Mouse (Mus musculus) MEL (cell line): Measurements from ENCODE around the gene Gm10024. TPM values are rescaled to one million over a fixed set of nuclear protein-coding genes. Genes with fewer than 3 reads are reported as not detected.
"Not testable (repeated sequence)": the region's sequence is repeated elsewhere in the genome, so short reads cannot be mapped to it uniquely, and the experiment has no call there.

ENCODE experiments used
- DNase-seq: peaks from one replicate; pipeline ENCODE4 v3.0.0; 2011; ENCODE audit warnings: low read depth, low spot score
- H3K27ac ChIP-seq: 2 replicates; pipeline ENCODE4 v1.5.1; 2012; ENCODE audit warnings: low read depth, mild to moderate bottlenecking, control low read depth, low read length, moderate library complexity; ENCODE audit not compliant: control insufficient read depth
- H3K27me3 ChIP-seq, 2 experiments: fragments of 150-350 bp in 1 of 2; sonication (generic) in 1 of 2; 2 replicates each; pipeline ENCODE4 v1.6.1; 2012; ENCODE audit warnings: low read length in 2 of 2, mild to moderate bottlenecking in 2 of 2, improper control_type of control experiment in 1 of 2, moderate library complexity in 1 of 2; ENCODE audit not compliant: insufficient read depth in 2 of 2, control insufficient read depth in 1 of 2
- H3K36me3 ChIP-seq, 2 experiments: 2 replicates each; pipeline ENCODE4 v1.6.1; 2012 to 2014; ENCODE audit warnings: low read length in 2 of 2, improper control_type of control experiment in 1 of 2, inconsistent platforms in 1 of 2, mild to moderate bottlenecking in 1 of 2; ENCODE audit not compliant: insufficient read depth in 2 of 2, control insufficient read depth in 1 of 2
- H3K4me1 ChIP-seq, 2 experiments: fragments of 150-350 bp in 1 of 2; sonication (generic) in 1 of 2; 2 replicates each; pipeline ENCODE4 v1.6.1; 2012; ENCODE audit warnings: low read length in 2 of 2, improper control_type of control experiment in 1 of 2, mild to moderate bottlenecking in 1 of 2; ENCODE audit not compliant: insufficient read depth in 2 of 2, control insufficient read depth in 1 of 2
- H3K4me3 ChIP-seq, 2 experiments: fragments of 150-350 bp in 1 of 2; sonication (generic) in 1 of 2; 2 replicates each; pipeline ENCODE4 v1.5.1; 2012; ENCODE audit warnings: low read depth in 2 of 2, low read length in 2 of 2, mild to moderate bottlenecking in 2 of 2, moderate library complexity in 2 of 2, control low read depth in 1 of 2, improper control_type of control experiment in 1 of 2; ENCODE audit not compliant: control insufficient read depth in 1 of 2, insufficient read depth in 1 of 2
- H3K79me2 ChIP-seq: 2 replicates; pipeline ENCODE4 v1.6.1; 2012; ENCODE audit warnings: mild to moderate bottlenecking, low read length, moderate library complexity; ENCODE audit not compliant: control insufficient read depth, poor library complexity, insufficient read depth
- H3K9ac ChIP-seq: 2 replicates; pipeline ENCODE4 v1.6.1; 2012; ENCODE audit warnings: low read depth, mild to moderate bottlenecking, control low read depth, low read length, moderate library complexity; ENCODE audit not compliant: control insufficient read depth, poor library complexity, severe bottlenecking
- H3K9me3 ChIP-seq: fragments of 150-350 bp; sonication (generic); replicated peaks from 2 replicates; pipeline ENCODE4 v1.6.1; 2012; ENCODE audit warnings: mild to moderate bottlenecking, low read length, improper control_type of control experiment, moderate library complexity; ENCODE audit not compliant: insufficient read depth
- ETS1 ChIP-seq: IDR thresholded peaks from 2 replicates; pipeline ENCODE4 v1.6.1; 2012; ENCODE audit warnings: low read depth, mild to moderate bottlenecking, inconsistent platforms, low read length, improper control_type of control experiment, moderate library complexity
- GABPA ChIP-seq: IDR thresholded peaks from 2 replicates; pipeline ENCODE4 v1.6.1; 2012; ENCODE audit warnings: low read depth, mild to moderate bottlenecking, inconsistent platforms, low read length, improper control_type of control experiment, moderate library complexity
- GATA1 ChIP-seq: IDR thresholded peaks from 2 replicates; pipeline ENCODE4 v1.6.1; 2011; ENCODE audit warnings: low read depth, low read length, improper control_type of control experiment
- JUND ChIP-seq: IDR thresholded peaks from 2 replicates; pipeline ENCODE4 v1.6.1; 2011; ENCODE audit warnings: low read depth, mild to moderate bottlenecking, improper control_type of control experiment, low read length
- MYC ChIP-seq: IDR thresholded peaks from 2 replicates; pipeline ENCODE4 v1.6.1; 2011; ENCODE audit warnings: low read depth, mild to moderate bottlenecking, low read length, improper control_type of control experiment, moderate library complexity
- NRF1 ChIP-seq: IDR thresholded peaks from 2 replicates; pipeline ENCODE4 v1.6.1; 2014; ENCODE audit warnings: low read depth, mild to moderate bottlenecking, inconsistent platforms, low read length, improper control_type of control experiment, moderate library complexity; ENCODE audit not compliant: poor library complexity, insufficient read depth, severe bottlenecking
- POLR2A ChIP-seq, 2 experiments: IDR thresholded peaks; 2 replicates each; pipeline ENCODE4 v1.6.1; 2011 to 2012; ENCODE audit warnings: low read length in 2 of 2, mild to moderate bottlenecking in 2 of 2, control low read depth in 1 of 2, improper control_type of control experiment in 1 of 2, low read depth in 1 of 2, moderate library complexity in 1 of 2; ENCODE audit not compliant: control insufficient read depth in 1 of 2, insufficient read depth in 1 of 2, poor library complexity in 1 of 2
- POLR2AphosphoS2 ChIP-seq: IDR thresholded peaks from 2 replicates; pipeline ENCODE4 v1.6.1; 2011; ENCODE audit warnings: low read length, improper control_type of control experiment
- SMC3 ChIP-seq: IDR thresholded peaks from 2 replicates; pipeline ENCODE4 v1.6.1; 2011; ENCODE audit warnings: low read depth, low read length, improper control_type of control experiment
- TAL1 ChIP-seq: IDR thresholded peaks from 2 replicates; pipeline ENCODE4 v1.6.1; 2012; ENCODE audit warnings: mild to moderate bottlenecking, inconsistent platforms, low read length, moderate library complexity, mixed read lengths
- USF1 ChIP-seq: IDR thresholded peaks from 2 replicates; pipeline ENCODE4 v1.6.1; 2014; ENCODE audit warnings: low read depth, mild to moderate bottlenecking, inconsistent platforms, low read length, improper control_type of control experiment, moderate library complexity
- ZKSCAN1 ChIP-seq: IDR thresholded peaks from 2 replicates; pipeline ENCODE4 v1.6.1; 2012; ENCODE audit warnings: low read depth, mild to moderate bottlenecking, inconsistent platforms, low read length, improper control_type of control experiment, moderate library complexity
- ZMIZ1 ChIP-seq: IDR thresholded peaks from 2 replicates; pipeline ENCODE4 v1.6.1; 2012; ENCODE audit warnings: low read depth, mild to moderate bottlenecking, inconsistent platforms, low read length, improper control_type of control experiment, moderate library complexity
- ZNF384 ChIP-seq: IDR thresholded peaks from 2 replicates; pipeline ENCODE4 v1.6.1; 2012; ENCODE audit warnings: low read depth, mild to moderate bottlenecking, inconsistent platforms, low read length, improper control_type of control experiment
- polyA plus RNA-seq, 2 experiments: library from polyadenylated mRNA; stranded (reverse) in 1 of 2; unstranded in 1 of 2; fragments of >175 nt in 1 of 2; fragments of >200 nt in 1 of 2; gene quantifications; 2 replicates each; pipeline versions ENCODE4 v1.2.1 to v1.2.4; 2012; ENCODE audit warnings: low replicate concordance in 2 of 2, low read depth in 1 of 2; ENCODE audit not compliant: insufficient read length in 2 of 2, insufficient read depth in 1 of 2, missing spikeins in 1 of 2
- total RNA-seq: library from RNA; depleted of rRNA; stranded (reverse); fragments of 300-350 nt; gene quantifications from 2 replicates; pipeline ENCODE4 v1.2.3, GENCODE M21; 2012; rRNA removed

Gm10024 gene
- total RNA-seq (not detected in 2 replicates), polyA plus RNA-seq (not detected)

GRCm38 (mm10) chr10:77711157-77711556 is at the start of gene Gm10024:
Gm10024 (plus strand) TSS chr10:77711457.
- H3K27me3 ChIP-seq, H3K79me2 ChIP-seq, H3K9ac ChIP-seq, H3K4me3 ChIP-seq, H3K27ac ChIP-seq, H3K9me3 ChIP-seq, H3K36me3 ChIP-seq, DNase-seq, H3K4me1 ChIP-seq: not testable (repeated sequence)

- no peak overlapping the region for H3K9ac ChIP-seq
- no peaks in the 10 kb centered on the region for H3K9me3 ChIP-seq
- H3K27me3 ChIP-seq: no peaks in the 10 kb centered on the region
- TF ChIP-seq ETS1 (no peak), NRF1 (no peak), ZMIZ1 (no peak), GABPA (no peak)
- TF ChIP-seq, all 39 proteins: peak for 0
- Histone ChIP-seq H3K4me1 (no peaks in the 10 kb centered on the region), H3K27ac (no peak overlapping the region), H3K36me3 (no peaks in the 10 kb centered on the region), H3K4me3 (no peak overlapping the region), H3K79me2 (no peaks in the 10 kb centered on the region)
- no peak for DNase-seq
These were observed 47.1 kb upstream of the Gm10024 start for GRCm38 (mm10) chr10:77663949-77664665.

- Histone ChIP-seq H3K9me3 (no peaks in the 10 kb centered on the region), H3K9ac (no peak overlapping the region), H3K4me3 (no peak overlapping the region), H3K27ac (no peak overlapping the region), H3K79me2 (no peaks in the 10 kb centered on the region), H3K36me3 (peaks cover 0 to 7% of the 10 kb centered on the region in 2 experiments; a peak in 2 of 4 replicates), H3K4me1 (peaks cover 0 to 11% of the 10 kb centered on the region in 2 experiments; a peak in 2 of 4 replicates), H3K27me3 (no peaks in the 10 kb centered on the region)
- DNase-seq: no peak
- TF ChIP-seq SMC3 (no peak), ETS1 (no peak), POLR2A (IDR thresholded peaks at IDR 0.05; ENCODE audit: control insufficient read depth in 1 of 2, insufficient read depth in 1 of 2, low read depth in 1 of 2, low read length in 2 of 2, poor library complexity in 1 of 2) (no peak)
These were observed 44.9 kb upstream of the Gm10024 start for GRCm38 (mm10) chr10:77666342-77666741.

GRCm38 (mm10) chr10:77667402-77667801 is 43.9 kb upstream of the Gm10024 start:
- Histone ChIP-seq H3K27ac (no peak overlapping the region), H3K36me3 (peaks cover 0 to 11% of the 10 kb centered on the region in 2 experiments; a peak in 2 of 4 replicates), H3K4me3 (no peak overlapping the region), H3K79me2 (no peaks in the 10 kb centered on the region)
- TF ChIP-seq TAL1 (no peak), NRF1 (no peak), MYC (no peak), JUND (no peak), GATA1 (no peak), ZMIZ1 (no peak), POLR2A (IDR thresholded peaks at IDR 0.05; ENCODE audit: control insufficient read depth in 1 of 2, insufficient read depth in 1 of 2, low read depth in 1 of 2, low read length in 2 of 2, poor library complexity in 1 of 2) (no peak), ZNF384 (no peak), USF1 (no peak), POLR2AphosphoS2 (no peak), ZKSCAN1 (no peak)
- TF ChIP-seq, all 39 proteins: peak for 0
- Histone ChIP-seq H3K27me3 (no peaks in the 10 kb centered on the region), H3K9me3 (no peaks in the 10 kb centered on the region), H3K4me1 (peaks cover 0 to 11% of the 10 kb centered on the region in 2 experiments; a peak in 2 of 4 replicates), H3K9ac (no peak overlapping the region)
- DNase-seq: no peak
